In genomic region chr17:86518604-86519003, GRCm38 (mm10) we compare ENCODE assay signal across 20 mouse cellular contexts. TPM values are rescaled to one million over a fixed set of nuclear protein-coding genes. Genes with fewer than 3 reads are reported as not detected.
DNase-seq lines count a peak whose midpoint lies in the region; ATAC-seq and TF ChIP-seq lines count a peak whose summit lies in the region.
"Had no signal": no experiment of that assay in that cellular context is flagged by ENCODE, and none has a peak within 500 bp of the region (broad histone marks: within the 10 kb centered on the region; RNA-seq: fewer than 3 reads in every experiment).

No protein-coding gene starts in this region.

- 91% methylated on average over 7 of the region's 7 CpGs for WGBS in kidney, postnatal 0 days
- WGBS in kidney, embryonic 14.5 days = 91% methylated on average over 7 of the region's 7 CpGs
- 87% methylated on average over 7 of the region's 7 CpGs for WGBS in lung, postnatal 0 days
- 85% methylated on average over 7 of the region's 7 CpGs for WGBS in forebrain, embryonic 15.5 days

- H3K9me3 ChIP-seq in kidney, postnatal 0 days (replicated peaks; ENCODE audit: low read length) = no peaks in the 10 kb centered on the region
- no peaks in the 10 kb centered on the region for H3K9me3 ChIP-seq in kidney, embryonic 14.5 days (ENCODE audit: control insufficient read depth, low read length)
- H3K9me3 ChIP-seq in lung, postnatal 0 days (ENCODE audit: low read length) = no peaks in the 10 kb centered on the region
- no peaks in the 10 kb centered on the region for H3K9me3 ChIP-seq in forebrain, embryonic 15.5 days
- H3K9me3 ChIP-seq: embryonic facial prominence, embryonic 12.5 days; heart, embryonic 13.5 days; hindbrain, embryonic 13.5 days; intestine, embryonic 15.5 days had no signal

- H3K4me3 ChIP-seq in kidney, postnatal 0 days (replicated peaks; ENCODE audit: low read depth, low read length) = no peak overlapping the region
- H3K4me3 ChIP-seq in kidney, embryonic 14.5 days (ENCODE audit: low read length) = no peak overlapping the region
- H3K4me3 ChIP-seq in lung, postnatal 0 days (ENCODE audit: low read depth, low read length) = no peak overlapping the region
- H3K4me3 ChIP-seq in forebrain, embryonic 15.5 days = no peak overlapping the region
- H3K4me3 ChIP-seq: embryonic facial prominence, embryonic 12.5 days; heart, embryonic 13.5 days; hindbrain, embryonic 13.5 days; intestine, embryonic 15.5 days had no signal

- no peaks in the 10 kb centered on the region for H3K4me1 ChIP-seq in kidney, postnatal 0 days (replicated peaks; ENCODE audit: insufficient read depth, low read length)
- H3K4me1 ChIP-seq in kidney, embryonic 14.5 days (ENCODE audit: control insufficient read depth, insufficient read depth, low read length) = no peaks in the 10 kb centered on the region
- H3K4me1 ChIP-seq in lung, postnatal 0 days (ENCODE audit: insufficient read depth, low read depth, low read length) = peaks cover 7% of the 10 kb centered on the region; the same call in 1 of the 2 replicates
- H3K4me1 ChIP-seq in forebrain, embryonic 15.5 days = no peaks in the 10 kb centered on the region
- H3K4me1 ChIP-seq: hindbrain, embryonic 13.5 days; intestine, embryonic 15.5 days had no signal

- no peaks in the 10 kb centered on the region for H3K36me3 ChIP-seq in kidney, postnatal 0 days (ENCODE audit: insufficient read depth, low read length)
- no peaks in the 10 kb centered on the region for H3K36me3 ChIP-seq in kidney, embryonic 14.5 days (ENCODE audit: control insufficient read depth, insufficient read depth, low read length)
- H3K36me3 ChIP-seq in lung, postnatal 0 days (ENCODE audit: insufficient read depth, low read length) = no peaks in the 10 kb centered on the region
- H3K36me3 ChIP-seq in forebrain, embryonic 15.5 days = no peaks in the 10 kb centered on the region
- H3K36me3 ChIP-seq: embryonic facial prominence, embryonic 12.5 days; heart, embryonic 13.5 days; hindbrain, embryonic 13.5 days; intestine, embryonic 15.5 days had no signal

- no peak overlapping the region for H3K9ac ChIP-seq in kidney, postnatal 0 days (ENCODE audit: low read depth, low read length)
- H3K9ac ChIP-seq in kidney, embryonic 14.5 days (ENCODE audit: low read depth, low read length) = no peak overlapping the region
- no peak overlapping the region for H3K9ac ChIP-seq in lung, postnatal 0 days (replicated peaks; ENCODE audit: low read depth)
- H3K9ac ChIP-seq in forebrain, embryonic 15.5 days (replicated peaks) = no peak overlapping the region
- H3K9ac ChIP-seq: embryonic facial prominence, embryonic 12.5 days; heart, embryonic 13.5 days; hindbrain, embryonic 13.5 days; intestine, embryonic 15.5 days had no signal

- no peak for ATAC-seq in kidney, postnatal 0 days (replicated peaks; ENCODE audit: low FRiP score, low read depth)
- ATAC-seq in kidney, embryonic 14.5 days (ENCODE audit: low FRiP score, low TSS enrichment) = no peak
- no peak for ATAC-seq in lung, postnatal 0 days
- ATAC-seq in forebrain, embryonic 15.5 days (replicated peaks) = no peak
- ATAC-seq: forebrain, embryonic 16.5 days; intestine, embryonic 15.5 days had no signal

- no peaks in the 10 kb centered on the region for H3K27me3 ChIP-seq in kidney, postnatal 0 days (ENCODE audit: insufficient read depth, low read length)
- H3K27me3 ChIP-seq in kidney, embryonic 14.5 days (ENCODE audit: control insufficient read depth, insufficient read depth, low read length) = no peaks in the 10 kb centered on the region
- no peaks in the 10 kb centered on the region for H3K27me3 ChIP-seq in lung, postnatal 0 days (replicated peaks; ENCODE audit: insufficient read depth, low read length)
- no peaks in the 10 kb centered on the region for H3K27me3 ChIP-seq in forebrain, embryonic 15.5 days
- H3K27me3 ChIP-seq: embryonic facial prominence, embryonic 12.5 days; heart, embryonic 13.5 days; hindbrain, embryonic 13.5 days; intestine, embryonic 15.5 days had no signal

- TF ChIP-seq CTCF in kidney, postnatal 0 days (IDR thresholded peaks at IDR 0.05; ENCODE audit: low read depth) = peak; percentile 23; the same call in 1 of the 2 replicates
- peak; percentile 22; the same call in 1 of the 2 replicates for TF ChIP-seq CTCF in lung, postnatal 0 days (IDR thresholded peaks at IDR 0.05)

- no peak for DNase-seq in kidney, postnatal 0 days (ENCODE audit: low spot score)
- no peak for DNase-seq in lung, postnatal 0 days (ENCODE audit: low spot score)
- DNase-seq in lung, postnatal 4 days = no peak
- DNase-seq in ES-CJ7 (ENCODE audit: low read depth, low spot score) = peak; percentile 15
- peak; percentile 25 for DNase-seq in ZHBTc4 (ENCODE audit: low read depth, low spot score)
- DNase-seq: adrenal gland, postnatal 10 days; cerebellum, adult 11 months; cerebellum, adult 8-10 months; cerebellum, postnatal 25 days; gastrocnemius, postnatal 25 days; heart, postnatal 36 days had no signal

- H3K27ac ChIP-seq in kidney, postnatal 0 days = no peak overlapping the region
- no peak overlapping the region for H3K27ac ChIP-seq in kidney, embryonic 14.5 days (ENCODE audit: low read depth, low read length)
- H3K27ac ChIP-seq in lung, postnatal 0 days (ENCODE audit: low read length) = no peak overlapping the region
- H3K27ac ChIP-seq in forebrain, embryonic 15.5 days (replicated peaks) = no peak overlapping the region
- H3K27ac ChIP-seq: embryonic facial prominence, embryonic 12.5 days; heart, embryonic 13.5 days; hindbrain, embryonic 13.5 days; intestine, embryonic 15.5 days had no signal

- no peak overlapping the region for H3K4me2 ChIP-seq in kidney, postnatal 0 days (ENCODE audit: low read length)
- H3K4me2 ChIP-seq in kidney, embryonic 14.5 days (replicated peaks; ENCODE audit: low read depth, low read length) = no peak overlapping the region
- no peak overlapping the region for H3K4me2 ChIP-seq in lung, postnatal 0 days (replicated peaks; ENCODE audit: low read depth, low read length)
- H3K4me2 ChIP-seq in forebrain, embryonic 15.5 days (replicated peaks) = no peak overlapping the region
- H3K4me2 ChIP-seq: embryonic facial prominence, embryonic 12.5 days; heart, embryonic 13.5 days; hindbrain, embryonic 13.5 days; intestine, embryonic 15.5 days had no signal

- TF ChIP-seq EP300 in lung, postnatal 0 days (IDR thresholded peaks at IDR 0.05) = no peak

RNA-seq across cellular contexts. Expression of gene Gm10309, which starts 13.6 kb away (rescaled TPM):
- 0.09 and 0.18 TPM in 2 replicates for polyA plus RNA-seq in kidney, postnatal 0 days (2015; fragmentation: Nextera tagmentation; extraction: Ambion mirVana)
- 0.31 and 0.43 TPM in 2 replicates for polyA plus RNA-seq in kidney, embryonic 14.5 days (2014; fragmentation: Nextera tagmentation; extraction: Ambion mirVana)
- 0.30 and 0.54 TPM in 2 replicates for polyA plus RNA-seq in lung, postnatal 0 days (2015; fragmentation: Nextera tagmentation; extraction: Ambion mirVana)
- polyA plus RNA-seq in forebrain, embryonic 15.5 days (2015; fragmentation: Nextera tagmentation; extraction: Ambion mirVana) = 0.47 and 0.65 TPM in 2 replicates
- polyA plus RNA-seq: brain, embryonic 14.5 days; cortical plate, adult 2 months had no signal

Comparison
In these comparisons a context has a peak if more than half of its experiments do, and no peak if none do; other contexts are left out.
1. DNase-seq: peak in ES-CJ7 (single experiment) and ZHBTc4 (single experiment); none in kidney, postnatal 0 days (single experiment), lung, postnatal 0 days (single experiment) and lung, postnatal 4 days (0 of 2).